Mouse (Mus musculus) MEL (cell line): ENCODE measurements around the gene Ppp1r35. TPM values are rescaled to one million over a fixed set of nuclear protein-coding genes. Genes with fewer than 3 reads are reported as not detected.
A peak's percentile ranks its signal among the peaks of the same experiment; 100 is the strongest.

ENCODE experiments used
- DNase-seq: peaks from one replicate; pipeline ENCODE4 v3.0.0; 2011; ENCODE audit warnings: low read depth, low spot score
- H3K27ac ChIP-seq: 2 replicates; pipeline ENCODE4 v1.5.1; 2012; ENCODE audit warnings: low read depth, mild to moderate bottlenecking, control low read depth, low read length, moderate library complexity; ENCODE audit not compliant: control insufficient read depth
- H3K27me3 ChIP-seq, 2 experiments: fragments of 150-350 bp in 1 of 2; sonication (generic) in 1 of 2; 2 replicates each; pipeline ENCODE4 v1.6.1; 2012; ENCODE audit warnings: low read length in 2 of 2, mild to moderate bottlenecking in 2 of 2, improper control_type of control experiment in 1 of 2, moderate library complexity in 1 of 2; ENCODE audit not compliant: insufficient read depth in 2 of 2, control insufficient read depth in 1 of 2
- H3K36me3 ChIP-seq, 2 experiments: 2 replicates each; pipeline ENCODE4 v1.6.1; 2012 to 2014; ENCODE audit warnings: low read length in 2 of 2, improper control_type of control experiment in 1 of 2, inconsistent platforms in 1 of 2, mild to moderate bottlenecking in 1 of 2; ENCODE audit not compliant: insufficient read depth in 2 of 2, control insufficient read depth in 1 of 2
- H3K4me1 ChIP-seq, 2 experiments: fragments of 150-350 bp in 1 of 2; sonication (generic) in 1 of 2; 2 replicates each; pipeline ENCODE4 v1.6.1; 2012; ENCODE audit warnings: low read length in 2 of 2, improper control_type of control experiment in 1 of 2, mild to moderate bottlenecking in 1 of 2; ENCODE audit not compliant: insufficient read depth in 2 of 2, control insufficient read depth in 1 of 2
- H3K4me3 ChIP-seq, 2 experiments: fragments of 150-350 bp in 1 of 2; sonication (generic) in 1 of 2; 2 replicates each; pipeline ENCODE4 v1.5.1; 2012; ENCODE audit warnings: low read depth in 2 of 2, low read length in 2 of 2, mild to moderate bottlenecking in 2 of 2, moderate library complexity in 2 of 2, control low read depth in 1 of 2, improper control_type of control experiment in 1 of 2; ENCODE audit not compliant: control insufficient read depth in 1 of 2, insufficient read depth in 1 of 2
- H3K79me2 ChIP-seq: 2 replicates; pipeline ENCODE4 v1.6.1; 2012; ENCODE audit warnings: mild to moderate bottlenecking, low read length, moderate library complexity; ENCODE audit not compliant: control insufficient read depth, poor library complexity, insufficient read depth
- H3K9ac ChIP-seq: 2 replicates; pipeline ENCODE4 v1.6.1; 2012; ENCODE audit warnings: low read depth, mild to moderate bottlenecking, control low read depth, low read length, moderate library complexity; ENCODE audit not compliant: control insufficient read depth, poor library complexity, severe bottlenecking
- H3K9me3 ChIP-seq: fragments of 150-350 bp; sonication (generic); replicated peaks from 2 replicates; pipeline ENCODE4 v1.6.1; 2012; ENCODE audit warnings: mild to moderate bottlenecking, low read length, improper control_type of control experiment, moderate library complexity; ENCODE audit not compliant: insufficient read depth
- BHLHE40 ChIP-seq: IDR thresholded peaks from 2 replicates; pipeline ENCODE4 v1.6.1; 2012; ENCODE audit warnings: low read depth, mild to moderate bottlenecking, inconsistent platforms, low read length, improper control_type of control experiment, borderline replicate concordance
- CHD2 ChIP-seq: IDR thresholded peaks from 2 replicates; pipeline ENCODE4 v1.6.1; 2011; ENCODE audit warnings: low read length, improper control_type of control experiment
- CTCF ChIP-seq, 3 experiments: IDR thresholded peaks in 2 of 3; conservative IDR thresholded peaks in 1 of 3; 2 replicates each; pipeline ENCODE4 v1.5.1; 2011 to 2012; ENCODE audit warnings: low read length in 3 of 3, low read depth in 2 of 3, mild to moderate bottlenecking in 2 of 3, improper control_type of control experiment in 1 of 3, inconsistent platforms in 1 of 3, mixed read lengths in 1 of 3, moderate library complexity in 1 of 3; ENCODE audit not compliant: control insufficient read depth in 1 of 3, insufficient read depth in 1 of 3, poor library complexity in 1 of 3, severe bottlenecking in 1 of 3
- E2F4 ChIP-seq: IDR thresholded peaks from 2 replicates; pipeline ENCODE4 v1.6.1; 2011; ENCODE audit warnings: low read depth, low read length, improper control_type of control experiment, borderline replicate concordance
- EP300 ChIP-seq, 2 experiments: IDR thresholded peaks; 2 replicates each; pipeline ENCODE4 v1.6.1; 2011; ENCODE audit warnings: improper control_type of control experiment in 2 of 2, low read length in 2 of 2, low read depth in 1 of 2, mild to moderate bottlenecking in 1 of 2
- ETS1 ChIP-seq: IDR thresholded peaks from 2 replicates; pipeline ENCODE4 v1.6.1; 2012; ENCODE audit warnings: low read depth, mild to moderate bottlenecking, inconsistent platforms, low read length, improper control_type of control experiment, moderate library complexity
- GABPA ChIP-seq: IDR thresholded peaks from 2 replicates; pipeline ENCODE4 v1.6.1; 2012; ENCODE audit warnings: low read depth, mild to moderate bottlenecking, inconsistent platforms, low read length, improper control_type of control experiment, moderate library complexity
- HCFC1 ChIP-seq: IDR thresholded peaks from 2 replicates; pipeline ENCODE4 v1.6.1; 2012; ENCODE audit warnings: low read depth, mild to moderate bottlenecking, inconsistent platforms, low read length, improper control_type of control experiment, moderate library complexity
- NELFE ChIP-seq: IDR thresholded peaks from 2 replicates; pipeline ENCODE4 v1.6.1; 2011; ENCODE audit warnings: low read depth, low read length, improper control_type of control experiment
- NRF1 ChIP-seq: IDR thresholded peaks from 2 replicates; pipeline ENCODE4 v1.6.1; 2014; ENCODE audit warnings: low read depth, mild to moderate bottlenecking, inconsistent platforms, low read length, improper control_type of control experiment, moderate library complexity; ENCODE audit not compliant: poor library complexity, insufficient read depth, severe bottlenecking
- POLR2A ChIP-seq, 2 experiments: IDR thresholded peaks; 2 replicates each; pipeline ENCODE4 v1.6.1; 2011 to 2012; ENCODE audit warnings: low read length in 2 of 2, mild to moderate bottlenecking in 2 of 2, control low read depth in 1 of 2, improper control_type of control experiment in 1 of 2, low read depth in 1 of 2, moderate library complexity in 1 of 2; ENCODE audit not compliant: control insufficient read depth in 1 of 2, insufficient read depth in 1 of 2, poor library complexity in 1 of 2
- POLR2AphosphoS5 ChIP-seq: IDR thresholded peaks from 2 replicates; pipeline ENCODE4 v1.6.1; 2012; ENCODE audit warnings: low read depth, borderline replicate concordance, mild to moderate bottlenecking, inconsistent platforms, low read length, moderate library complexity, mixed read lengths
- RAD21 ChIP-seq: IDR thresholded peaks from 2 replicates; pipeline ENCODE4 v1.6.1; 2011; ENCODE audit warnings: mild to moderate bottlenecking, low read depth, low read length, improper control_type of control experiment
- RCOR1 ChIP-seq: IDR thresholded peaks from 2 replicates; pipeline ENCODE4 v1.6.1; 2012; ENCODE audit warnings: low read depth, mild to moderate bottlenecking, inconsistent platforms, low read length, improper control_type of control experiment
- SMC3 ChIP-seq: IDR thresholded peaks from 2 replicates; pipeline ENCODE4 v1.6.1; 2011; ENCODE audit warnings: low read depth, low read length, improper control_type of control experiment
- TAL1 ChIP-seq: IDR thresholded peaks from 2 replicates; pipeline ENCODE4 v1.6.1; 2012; ENCODE audit warnings: mild to moderate bottlenecking, inconsistent platforms, low read length, moderate library complexity, mixed read lengths
- TBP ChIP-seq: IDR thresholded peaks from 2 replicates; pipeline ENCODE4 v1.8.0; 2011; ENCODE audit warnings: low read depth, low read length, improper control_type of control experiment
- ZC3H11A ChIP-seq: IDR thresholded peaks from 2 replicates; pipeline ENCODE4 v1.6.1; 2012; ENCODE audit warnings: low read depth, mild to moderate bottlenecking, inconsistent platforms, low read length, improper control_type of control experiment
- ZKSCAN1 ChIP-seq: IDR thresholded peaks from 2 replicates; pipeline ENCODE4 v1.6.1; 2012; ENCODE audit warnings: low read depth, mild to moderate bottlenecking, inconsistent platforms, low read length, improper control_type of control experiment, moderate library complexity
- ZMIZ1 ChIP-seq: IDR thresholded peaks from 2 replicates; pipeline ENCODE4 v1.6.1; 2012; ENCODE audit warnings: low read depth, mild to moderate bottlenecking, inconsistent platforms, low read length, improper control_type of control experiment, moderate library complexity
- ZNF384 ChIP-seq: IDR thresholded peaks from 2 replicates; pipeline ENCODE4 v1.6.1; 2012; ENCODE audit warnings: low read depth, mild to moderate bottlenecking, inconsistent platforms, low read length, improper control_type of control experiment
- polyA plus RNA-seq, 2 experiments: library from polyadenylated mRNA; stranded (reverse) in 1 of 2; unstranded in 1 of 2; fragments of >175 nt in 1 of 2; fragments of >200 nt in 1 of 2; gene quantifications; 2 replicates each; pipeline versions ENCODE4 v1.2.1 to v1.2.4; 2012; ENCODE audit warnings: low replicate concordance in 2 of 2, low read depth in 1 of 2; ENCODE audit not compliant: insufficient read length in 2 of 2, insufficient read depth in 1 of 2, missing spikeins in 1 of 2
- total RNA-seq: library from RNA; depleted of rRNA; stranded (reverse); fragments of 300-350 nt; gene quantifications from 2 replicates; pipeline ENCODE4 v1.2.3, GENCODE M21; 2012

The Ppp1r35 gene
- total and polyA plus RNA-seq, 3 experiments, result 35.0 to 46.2 TPM; not detected in 1

GRCm38 (mm10) chr5:137764609-137765340 lies 13.9 kb upstream of the Ppp1r35 start:
- no peaks in the 10 kb centered on the region for H3K79me2 ChIP-seq
- H3K27me3 ChIP-seq, result no peaks in the 10 kb centered on the region
- H3K36me3 ChIP-seq, result no peaks in the 10 kb centered on the region; a peak in 1 of 4 replicates
- no peak overlapping the region for H3K4me3 ChIP-seq
- no peak for DNase-seq
- no peak overlapping the region for H3K9ac ChIP-seq
- H3K9me3 ChIP-seq, result no peaks in the 10 kb centered on the region
- H3K4me1 ChIP-seq, result no peaks in the 10 kb centered on the region
- H3K27ac ChIP-seq, result no peak overlapping the region
- TF ChIP-seq RCOR1, result no peak
- no peak for TF ChIP-seq ZKSCAN1
- TF ChIP-seq E2F4, result no peak
- TF ChIP-seq CHD2, result no peak
- TF ChIP-seq GABPA, result no peak
- TF ChIP-seq ETS1, result no peak
- TF ChIP-seq TBP, result no peak
- TF ChIP-seq BHLHE40, result no peak
- TF ChIP-seq HCFC1, result no peak
- TF ChIP-seq NRF1, result no peak
- TF ChIP-seq NELFE, result no peak
- TF ChIP-seq ZMIZ1, result no peak
- TF ChIP-seq EP300 (IDR thresholded peaks at IDR 0.05; ENCODE audit: low read depth in 1 of 2, low read length in 2 of 2), result no peak
- TF ChIP-seq TAL1, result no peak
- no peak for TF ChIP-seq CTCF (IDR thresholded peaks at IDR 0.05 in 2 of 3, conservative IDR thresholded peaks at IDR 0.05 in 1 of 3; ENCODE audit: control insufficient read depth in 1 of 3, insufficient read depth in 1 of 3, low read depth in 2 of 3, low read length in 3 of 3, poor library complexity in 1 of 3, severe bottlenecking in 1 of 3)
- TF ChIP-seq POLR2AphosphoS5, result no peak
- TF ChIP-seq, all 39 proteins: peak for 0

DNA sequence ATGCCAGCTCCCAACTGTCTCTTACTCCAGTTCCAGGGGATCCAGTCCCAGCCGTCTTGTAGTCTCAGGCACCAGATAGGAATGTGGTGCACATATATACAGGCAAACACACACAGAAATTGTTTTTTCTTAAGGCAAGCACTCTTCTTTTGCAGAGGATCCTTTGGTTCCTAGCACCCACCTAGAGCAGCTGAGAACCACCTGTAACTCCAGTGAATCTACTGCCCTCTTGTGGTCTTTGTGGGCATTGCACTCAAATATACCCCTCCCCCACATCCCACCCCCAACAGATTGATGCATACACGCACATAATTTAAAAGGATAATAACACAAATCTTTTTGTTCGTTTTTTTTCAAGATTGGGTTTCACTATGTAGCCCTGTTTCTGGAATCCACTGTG lies 12.4 kb upstream of the Ppp1r35 start:
- no peaks in the 10 kb centered on the region for H3K79me2 ChIP-seq
- no peaks in the 10 kb centered on the region for H3K36me3 ChIP-seq
- TF ChIP-seq SMC3, result peak; percentile 72
- peak; percentile 49; the same call in 1 of the 2 replicates for TF ChIP-seq BHLHE40
- peak; percentile 74 for TF ChIP-seq CHD2
- TF ChIP-seq TBP, result 0 out of 2 replicates have a peak, but pooled peaks have one; percentile 35
- no peak for TF ChIP-seq ZNF384
- TF ChIP-seq CTCF (IDR thresholded peaks at IDR 0.05 in 2 of 3, conservative IDR thresholded peaks at IDR 0.05 in 1 of 3; ENCODE audit: control insufficient read depth in 1 of 3, insufficient read depth in 1 of 3, low read depth in 2 of 3, low read length in 3 of 3, poor library complexity in 1 of 3, severe bottlenecking in 1 of 3), result peak; percentile 76 to 85 (median 79)
- peak; percentile 69 for TF ChIP-seq ZC3H11A
- TF ChIP-seq POLR2A (IDR thresholded peaks at IDR 0.05; ENCODE audit: control insufficient read depth in 1 of 2, insufficient read depth in 1 of 2, low read depth in 1 of 2, low read length in 2 of 2, poor library complexity in 1 of 2), result no peak
- TF ChIP-seq RAD21, result peak; percentile 82
- TF ChIP-seq, all 39 proteins: peak for 7
- Histone ChIP-seq H3K27ac (no peak overlapping the region), H3K4me1 (no peaks in the 10 kb centered on the region), H3K9me3 (no peaks in the 10 kb centered on the region), H3K9ac (no peak overlapping the region), H3K27me3 (no peaks in the 10 kb centered on the region), H3K4me3 (no peak overlapping the region)
- peak; percentile 72 for DNase-seq
